Mouse (Mus musculus): ENCODE measurements around the gene Btbd35f25. TPM values are rescaled to one million over a fixed set of nuclear protein-coding genes. Genes with fewer than 3 reads are reported as not detected.
"Not testable (repeated sequence)": the region's sequence is repeated elsewhere in the genome, so short reads cannot be mapped to it uniquely, and the experiment has no call there.

Gene Btbd35f25
- polyA plus RNA-seq (2015; fragmentation: Nextera tagmentation; extraction: Ambion mirVana) = not detected in 2 replicates

GRCm38 (mm10) chrX:31717056-31717455 lies at the start of gene Btbd35f25:
TSS of gene Btbd35f25 (minus strand) at chrX:31717156.
- not testable (repeated sequence) for ATAC-seq (ENCODE audit: insufficient number of reproducible peaks, insufficient read depth, low FRiP score, low TSS enrichment, low read depth); H3K9me3 ChIP-seq; H3K36me3 ChIP-seq; H3K4me3 ChIP-seq; H3K4me1 ChIP-seq; H3K27ac ChIP-seq; H3K4me2 ChIP-seq; H3K27me3 ChIP-seq; H3K9ac ChIP-seq
- 73% methylated on average over 4 of the region's 4 CpGs for WGBS

- Histone ChIP-seq H3K9me3 (peaks cover 86% of the 10 kb centered on the region), H3K27me3 (no peaks in the 10 kb centered on the region), H3K4me2 (no peak overlapping the region), H3K36me3 (no peaks in the 10 kb centered on the region), H3K4me1 (no peaks in the 10 kb centered on the region), H3K4me3 (no peak overlapping the region), H3K9ac (no peak overlapping the region), H3K27ac (no peak overlapping the region)
- ATAC-seq (ENCODE audit: insufficient number of reproducible peaks, insufficient read depth, low FRiP score, low TSS enrichment, low read depth) = no peak
These were observed 49.3 kb upstream of the Btbd35f25 start for GRCm38 (mm10) chrX:31766255-31766654.

GRCm38 (mm10) chrX:31764001-31764400 lies 47.0 kb upstream of the Btbd35f25 start:
- peaks cover 83% of the 10 kb centered on the region for H3K9me3 ChIP-seq
- no peak for ATAC-seq (ENCODE audit: insufficient number of reproducible peaks, insufficient read depth, low FRiP score, low TSS enrichment, low read depth)
- H3K27me3 ChIP-seq = no peaks in the 10 kb centered on the region
- H3K27ac ChIP-seq = no peak overlapping the region
- H3K4me2 ChIP-seq = no peak overlapping the region
- H3K4me3 ChIP-seq = no peak overlapping the region
- H3K9ac ChIP-seq = no peak overlapping the region
- no peaks in the 10 kb centered on the region for H3K36me3 ChIP-seq
- 90% methylated on average over 1 of the region's 1 CpGs for WGBS
- H3K4me1 ChIP-seq = no peaks in the 10 kb centered on the region

- peaks cover 55% of the 10 kb centered on the region for H3K9me3 ChIP-seq
- H3K4me2 ChIP-seq = no peak overlapping the region
- H3K36me3 ChIP-seq = no peaks in the 10 kb centered on the region
- ATAC-seq (ENCODE audit: insufficient number of reproducible peaks, insufficient read depth, low FRiP score, low TSS enrichment, low read depth) = no peak
- H3K27me3 ChIP-seq = no peaks in the 10 kb centered on the region
- 84% methylated on average over 10 of the region's 10 CpGs for WGBS
- no peak overlapping the region for H3K9ac ChIP-seq
- no peak overlapping the region for H3K27ac ChIP-seq
- H3K4me1 ChIP-seq = no peaks in the 10 kb centered on the region
- H3K4me3 ChIP-seq = no peak overlapping the region
These were observed 28.1 kb upstream of the Btbd35f25 start for GRCm38 (mm10) chrX:31745079-31745478.

GRCm38 (mm10) chrX:31736958-31737357 lies 20.0 kb upstream of the Btbd35f25 start:
- no peak overlapping the region for H3K4me2 ChIP-seq
- H3K36me3 ChIP-seq = no peaks in the 10 kb centered on the region
- H3K27ac ChIP-seq = no peak overlapping the region
- no peak overlapping the region for H3K4me3 ChIP-seq
- ATAC-seq (ENCODE audit: insufficient number of reproducible peaks, insufficient read depth, low FRiP score, low TSS enrichment, low read depth) = no peak
- whole genome bisulfite sequencing = 71% methylated on average over 6 of the region's 6 CpGs
- H3K27me3 ChIP-seq = no peaks in the 10 kb centered on the region
- peaks cover 41% of the 10 kb centered on the region for H3K9me3 ChIP-seq
- no peaks in the 10 kb centered on the region for H3K4me1 ChIP-seq
- no peak overlapping the region for H3K9ac ChIP-seq

Other genes starting within 250 kb of the Btbd35f25 start
- not detected in 2 replicates for gene Gm21883, start 142.9 kb downstream of the Btbd35f25 start, polyA plus RNA-seq (2015; fragmentation: Nextera tagmentation; extraction: Ambion mirVana)
- not detected in 2 replicates for gene Spin2e, start 98.2 kb downstream of the Btbd35f25 start, polyA plus RNA-seq (2015; fragmentation: Nextera tagmentation; extraction: Ambion mirVana)
- gene Gm21637, start 244.9 kb upstream of the Btbd35f25 start, polyA plus RNA-seq (2015; fragmentation: Nextera tagmentation; extraction: Ambion mirVana) = not detected in 2 replicates